Mouse (Mus musculus) thymus, adult 2 months (tissue): ENCODE results near the gene Pold1. TPM values are rescaled to one million over a fixed set of nuclear protein-coding genes. Genes with fewer than 3 reads are reported as not detected.

ENCODE experiments used
- DNase-seq: peaks from one replicate; pipeline ENCODE4 v3.0.0; 2021
- H3K27ac ChIP-seq: fragments of 200-500 bp; 2 replicates; pipeline ENCODE4 v1.5.1; 2012; ENCODE audit warnings: low read length, control low read depth; ENCODE audit not compliant: control insufficient read depth, insufficient read depth
- H3K27me3 ChIP-seq: fragments of 200-500 bp; 2 replicates; pipeline ENCODE4 v1.6.1; 2012; ENCODE audit warnings: mild to moderate bottlenecking, low read length, moderate library complexity, mixed read lengths; ENCODE audit not compliant: control insufficient read depth, insufficient read depth
- H3K36me3 ChIP-seq: fragments of 200-500 bp; 2 replicates; pipeline ENCODE4 v1.6.1; 2012; ENCODE audit warnings: mild to moderate bottlenecking, low read length, moderate library complexity; ENCODE audit not compliant: control insufficient read depth, insufficient read depth
- H3K4me1 ChIP-seq: fragments of 200-500 bp; replicated peaks from 2 replicates; pipeline ENCODE4 v1.6.1; 2012; ENCODE audit warnings: low read length; ENCODE audit not compliant: control insufficient read depth, insufficient read depth
- H3K4me3 ChIP-seq: fragments of 200-500 bp; 2 replicates; pipeline ENCODE4 v1.5.1; 2012; ENCODE audit warnings: mild to moderate bottlenecking, low read length, control low read depth, moderate library complexity; ENCODE audit not compliant: control insufficient read depth, insufficient read depth
- CTCF ChIP-seq: fragments of 200-500 bp; IDR thresholded peaks from 2 replicates; pipeline ENCODE4 v1.5.1; 2012; ENCODE audit warnings: mild to moderate bottlenecking, control low read depth, low read length, moderate library complexity, borderline replicate concordance; ENCODE audit not compliant: control insufficient read depth, poor library complexity, insufficient read depth; ENCODE audit errors: extremely low read depth
- POLR2A ChIP-seq: fragments of 200-500 bp; IDR thresholded peaks from 2 replicates; pipeline ENCODE4 v1.6.1; 2012; ENCODE audit warnings: mild to moderate bottlenecking, low read length, control low read depth, moderate library complexity; ENCODE audit not compliant: control insufficient read depth, poor library complexity, insufficient read depth; ENCODE audit errors: extremely low read depth
- WGBS: fragments of 180-500 bp; shearing (Covaris S2); methylation state at CpG from one replicate; pipeline ENCODE4 v1.1.7; 2018; 5-methylcytosine and 5-hydroxymethylcytosine counted together
- polyA plus RNA-seq: library from polyadenylated mRNA; depleted of rRNA; stranded (reverse); fragments of >200 nt; gene quantifications from 2 replicates; pipeline ENCODE4 v1.2.3, GENCODE M21; 2012

Pold1 gene
- polyA plus RNA-seq, 1 experiment = 208 TPM

GRCm38 (mm10) chr7:44570989-44571388 is 22.3 kb upstream of the Pold1 start:
- Histone ChIP-seq H3K27me3 (no peaks in the 10 kb centered on the region), H3K4me1 (no peaks in the 10 kb centered on the region), H3K4me3 (no peak overlapping the region), H3K27ac (no peak overlapping the region), H3K36me3 (no peaks in the 10 kb centered on the region)
- DNase-seq = no peak
- TF ChIP-seq POLR2A (no peak), CTCF (no peak)
- 36% methylated on average over 6 of the region's 6 CpGs for WGBS

- H3K27ac ChIP-seq = no peak overlapping the region
- WGBS = 87% methylated on average over 9 of the region's 9 CpGs
- H3K36me3 ChIP-seq = no peaks in the 10 kb centered on the region
- no peaks in the 10 kb centered on the region for H3K27me3 ChIP-seq
- DNase-seq = no peak
- H3K4me3 ChIP-seq = no peak overlapping the region
- no peaks in the 10 kb centered on the region for H3K4me1 ChIP-seq
- TF ChIP-seq POLR2A = no peak
- TF ChIP-seq CTCF = no peak
These were observed 20.2 kb upstream of the Pold1 start for GRCm38 (mm10) chr7:44568803-44569202.

GRCm38 (mm10) chr7:44565414-44565813 is 16.8 kb upstream of the Pold1 start:
- no peaks in the 10 kb centered on the region for H3K27me3 ChIP-seq
- DNase-seq = no peak
- WGBS = 63% methylated on average over 6 of the region's 6 CpGs
- no peak for TF ChIP-seq POLR2A
- no peak for TF ChIP-seq CTCF
- no peak overlapping the region for H3K4me3 ChIP-seq
- H3K27ac ChIP-seq = no peak overlapping the region
- no peaks in the 10 kb centered on the region for H3K4me1 ChIP-seq
- H3K36me3 ChIP-seq = no peaks in the 10 kb centered on the region

GRCm38 (mm10) chr7:44564486-44564885 is 15.8 kb upstream of the Pold1 start:
- H3K27me3 ChIP-seq = no peaks in the 10 kb centered on the region
- WGBS = 94% methylated on average over 10 of the region's 10 CpGs

GRCm38 (mm10) chr7:44563284-44563683 is 14.6 kb upstream of the Pold1 start:
- no peak for DNase-seq
- H3K4me1 ChIP-seq = no peaks in the 10 kb centered on the region
- H3K27me3 ChIP-seq = no peaks in the 10 kb centered on the region
- H3K4me3 ChIP-seq = no peak overlapping the region
- no peak for TF ChIP-seq CTCF
- no peak for TF ChIP-seq POLR2A
- WGBS = 70% methylated on average over 8 of the region's 8 CpGs
- H3K36me3 ChIP-seq = no peaks in the 10 kb centered on the region
- no peak overlapping the region for H3K27ac ChIP-seq

More at GRCm38 (mm10) chr7:44564486-44564885, 15.8 kb upstream of the Pold1 start:
- Histone ChIP-seq H3K27ac (no peak overlapping the region), H3K4me3 (no peak overlapping the region), H3K4me1 (no peaks in the 10 kb centered on the region), H3K36me3 (no peaks in the 10 kb centered on the region)
- no peak for DNase-seq
- TF ChIP-seq CTCF (no peak), POLR2A (no peak)

GRCm38 (mm10) chr7:44560435-44561400 is 12.1 kb upstream of the Pold1 start:
- WGBS = 62% methylated on average over 18 of the region's 18 CpGs
- H3K4me1 ChIP-seq = no peaks in the 10 kb centered on the region
- DNase-seq = peak; percentile 81
- no peak overlapping the region for H3K4me3 ChIP-seq
- H3K27ac ChIP-seq = no peak overlapping the region
- peak; percentile 57; the same call in 1 of the 2 replicates for TF ChIP-seq CTCF
- TF ChIP-seq POLR2A = no peak
- no peaks in the 10 kb centered on the region for H3K36me3 ChIP-seq
- no peaks in the 10 kb centered on the region for H3K27me3 ChIP-seq
